Mouse (Mus musculus) 416B (cell line): ENCODE results near the gene Timp3.

Source experiments
- DNase-seq: peaks from one replicate; pipeline ENCODE4 v3.0.0; 2011; ENCODE audit warnings: low read depth

The Timp3 gene

DNA sequence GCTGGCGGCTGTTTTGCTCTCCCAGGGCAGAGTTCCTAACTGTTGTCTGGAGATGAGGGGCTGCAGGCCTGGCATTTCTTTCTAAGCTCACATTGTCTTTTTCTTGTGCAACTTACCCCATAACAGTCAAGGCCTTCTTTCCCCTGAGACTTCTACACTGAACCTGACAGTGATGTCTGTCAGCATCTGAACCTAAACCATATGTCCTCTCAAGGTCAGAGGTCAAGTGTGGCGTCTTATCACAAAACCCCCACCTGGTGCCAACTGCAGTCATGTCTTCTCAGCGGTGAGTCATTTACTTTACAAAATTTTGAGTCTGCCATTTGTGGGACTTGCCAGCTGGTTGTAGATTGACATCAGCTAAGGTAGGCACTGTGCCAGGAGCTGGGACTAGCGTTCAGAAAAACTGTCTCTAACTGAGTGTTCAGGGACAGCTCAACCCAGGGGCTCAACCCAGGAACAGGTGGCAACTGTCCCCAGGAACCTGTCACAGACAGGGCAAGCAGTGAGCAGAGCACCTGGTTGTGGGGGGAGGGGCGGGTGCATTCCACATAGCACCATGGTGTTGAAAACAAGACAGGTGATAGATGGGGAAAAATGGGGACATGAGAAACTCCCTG lies 87.8 kb downstream of the Timp3 start:
- peak; percentile 19 for DNase-seq

GRCm38 (mm10) chr10:86388803-86389202 lies 88.6 kb downstream of the Timp3 start:
- DNase-seq = no peak

- no peak for DNase-seq
Measured at GRCm38 (mm10) chr10:86389357-86389756, 89.2 kb downstream of the Timp3 start.

- DNase-seq = no peak
Measured at GRCm38 (mm10) chr10:86389913-86390312, 89.7 kb downstream of the Timp3 start.

- no peak for DNase-seq
Measured at GRCm38 (mm10) chr10:86392399-86392798, 92.2 kb downstream of the Timp3 start.

GRCm38 (mm10) chr10:86397577-86398346 lies 97.6 kb downstream of the Timp3 start:
- DNase-seq = no peak

DNA sequence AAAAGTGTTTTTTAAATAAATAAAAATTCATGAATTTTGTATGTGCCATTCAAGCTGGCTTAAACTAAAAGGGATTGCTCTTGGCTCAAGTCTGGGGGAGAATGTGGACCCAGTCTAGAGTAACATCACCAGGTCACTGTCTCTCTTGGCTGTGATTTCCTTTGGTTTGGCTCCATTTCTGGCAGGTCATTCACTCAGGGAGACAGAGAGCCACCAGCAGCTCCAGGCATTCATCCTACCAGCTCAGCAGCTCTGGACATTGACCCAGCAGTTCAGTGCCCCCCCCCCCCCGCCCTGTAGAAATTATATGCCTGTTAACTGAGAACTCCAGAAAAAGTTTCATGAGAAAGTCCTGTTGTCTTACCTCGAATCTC lies 98.2 kb downstream of the Timp3 start:
- no peak for DNase-seq
